Mouse (Mus musculus) intestine, postnatal 0 days (tissue): ENCODE results near the gene Ccdc159. TPM values are rescaled to one million over a fixed set of nuclear protein-coding genes. Genes with fewer than 3 reads are reported as not detected.

Experiments used
- ATAC-seq: fragments of 200-750 bp; cut with Nextera tagmentation; 2 replicates; pipeline ENCODE4 v1.8.0; 2017; ENCODE audit warnings: mild to moderate bottlenecking, moderate TSS enrichment, moderate library complexity
- H3K27ac ChIP-seq: fragments of 300-500 bp; sonication (generic); 2 replicates; pipeline ENCODE4 v1.5.1; 2014; ENCODE audit warnings: mild to moderate bottlenecking, low read depth, low read length, moderate library complexity
- H3K27me3 ChIP-seq: fragments of 300-500 bp; sonication (generic); replicated peaks from 2 replicates; pipeline ENCODE4 v1.6.1; 2014; ENCODE audit warnings: low read length, mixed read lengths; ENCODE audit not compliant: control insufficient read depth, insufficient read depth
- H3K36me3 ChIP-seq: fragments of 300-500 bp; sonication (generic); 2 replicates; pipeline ENCODE4 v1.6.1; 2014; ENCODE audit warnings: mild to moderate bottlenecking, moderate library complexity; ENCODE audit not compliant: control insufficient read depth, insufficient read depth
- H3K4me1 ChIP-seq: fragments of 300-500 bp; sonication (generic); replicated peaks from 2 replicates; pipeline ENCODE4 v1.6.1; 2014; ENCODE audit warnings: antibody characterized with exemption, low read length, mixed read lengths; ENCODE audit not compliant: control insufficient read depth, insufficient read depth
- H3K4me2 ChIP-seq: fragments of 300-500 bp; sonication (generic); replicated peaks from 2 replicates; pipeline ENCODE4 v1.6.1; 2014; ENCODE audit warnings: low read depth, mild to moderate bottlenecking, moderate library complexity
- H3K4me3 ChIP-seq: fragments of 300-500 bp; sonication (generic); 2 replicates; pipeline ENCODE4 v1.5.1; 2014; ENCODE audit warnings: low read depth, low read length
- H3K9ac ChIP-seq: fragments of 300-500 bp; sonication (generic); 2 replicates; pipeline ENCODE4 v1.6.1; 2014; ENCODE audit warnings: mild to moderate bottlenecking, low read depth, low read length
- H3K9me3 ChIP-seq: fragments of 300-500 bp; sonication (generic); 2 replicates; pipeline ENCODE4 v1.6.1; 2016; ENCODE audit warnings: mixed run types; ENCODE audit not compliant: control insufficient read depth
- CTCF ChIP-seq: sonication (generic); IDR thresholded peaks from 2 replicates; pipeline ENCODE4 v1.5.1; 2016; ENCODE audit warnings: low read depth, mild to moderate bottlenecking, control low read depth, antibody characterized with exemption, moderate library complexity
- WGBS: fragments of 180-500 bp; shearing (Covaris S2); extraction: QIAGEN DNeasy Blood & Tissue Kit; methylation state at CpG from one replicate; pipeline ENCODE4 v1.1.7; 2014; 5-methylcytosine and 5-hydroxymethylcytosine counted together
- polyA plus RNA-seq: library from polyadenylated mRNA; unstranded; fragments of >200 nt; fragmentation: Nextera tagmentation; extraction: Ambion mirVana; gene quantifications from 2 replicates; pipeline ENCODE4 v1.2.1, GENCODE M21; 2015

The Ccdc159 gene
- polyA plus RNA-seq, 1 experiment from 2014 or later = 0.63 TPM

- Histone ChIP-seq H3K9ac (no peak overlapping the region), H3K4me2 (no peak overlapping the region), H3K36me3 (no peaks in the 10 kb centered on the region; the same call in 1 of the 2 replicates), H3K9me3 (no peaks in the 10 kb centered on the region), H3K4me1 (peaks cover 5% of the 10 kb centered on the region; the same call in 1 of the 2 replicates), H3K27ac (no peak overlapping the region), H3K27me3 (no peaks in the 10 kb centered on the region), H3K4me3 (no peak overlapping the region)
- no peak for ATAC-seq
- TF ChIP-seq CTCF = no peak
- 48% methylated on average over 3 of the region's 3 CpGs for WGBS
These were observed 3.7 kb upstream of the Ccdc159 start for GRCm38 (mm10) chr9:21923490-21924098.

DNA sequence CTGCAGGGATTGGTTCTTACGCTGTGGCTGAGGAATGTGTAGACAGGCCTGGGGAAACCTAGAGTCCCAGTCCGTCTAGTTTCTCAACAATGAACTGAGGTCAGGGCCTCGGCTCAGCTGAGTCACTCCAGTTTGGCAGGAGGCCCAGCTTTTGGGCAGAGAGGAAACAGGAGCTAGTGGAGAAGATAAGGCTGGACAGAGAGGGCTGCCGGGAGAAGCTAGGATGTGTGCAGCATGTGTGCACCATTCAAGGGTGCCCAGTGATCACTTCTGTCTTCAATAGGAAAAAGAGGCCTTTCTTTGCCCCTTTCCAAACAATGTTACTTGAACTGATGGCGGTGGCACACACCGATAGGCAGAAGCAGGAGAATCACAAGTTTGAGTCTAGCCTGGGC is 3.2 kb upstream of the Ccdc159 start:
- TF ChIP-seq CTCF = no peak
- WGBS = 33% methylated on average over 6 of the region's 6 CpGs
- no peak overlapping the region for H3K27ac ChIP-seq
- no peaks in the 10 kb centered on the region for H3K27me3 ChIP-seq
- H3K9me3 ChIP-seq = no peaks in the 10 kb centered on the region
- H3K4me2 ChIP-seq = no peak overlapping the region
- peaks cover 5% of the 10 kb centered on the region; the same call in 1 of the 2 replicates for H3K4me1 ChIP-seq
- no peak overlapping the region for H3K9ac ChIP-seq
- H3K36me3 ChIP-seq = no peaks in the 10 kb centered on the region; the same call in 1 of the 2 replicates
- H3K4me3 ChIP-seq = no peak overlapping the region
- no peak for ATAC-seq

GRCm38 (mm10) chr9:21925034-21925433 is 2.2 kb upstream of the Ccdc159 start:
- Histone ChIP-seq H3K4me2 (no peak overlapping the region), H3K9ac (no peak overlapping the region), H3K4me3 (no peak overlapping the region), H3K4me1 (peaks cover 5% of the 10 kb centered on the region; the same call in 1 of the 2 replicates), H3K9me3 (no peaks in the 10 kb centered on the region), H3K36me3 (no peaks in the 10 kb centered on the region; the same call in 1 of the 2 replicates), H3K27ac (no peak overlapping the region), H3K27me3 (no peaks in the 10 kb centered on the region)
- WGBS = 94% methylated on average over 3 of the region's 3 CpGs
- no peak for TF ChIP-seq CTCF
- ATAC-seq = no peak

DNA sequence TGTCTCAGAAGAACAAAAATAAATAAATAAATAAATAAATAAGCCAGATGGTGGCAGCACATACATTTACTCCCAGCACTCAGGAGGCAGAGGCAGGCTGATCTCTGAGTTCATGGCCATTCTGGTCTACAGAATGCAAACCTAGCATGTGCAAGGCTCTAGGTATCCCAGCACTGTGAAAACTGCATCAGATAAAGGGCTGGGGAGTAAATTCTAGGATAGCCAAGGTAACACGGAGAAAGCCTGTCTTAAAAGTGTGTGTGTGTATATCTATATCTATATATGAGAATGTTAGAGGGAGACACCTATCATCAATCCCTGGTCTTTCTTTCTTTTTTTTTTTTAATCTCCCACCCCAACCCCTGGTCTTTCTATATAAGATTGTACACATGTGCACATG is 1.8 kb upstream of the Ccdc159 start:
- no peak overlapping the region for H3K4me2 ChIP-seq
- no peak overlapping the region for H3K4me3 ChIP-seq
- no peaks in the 10 kb centered on the region for H3K9me3 ChIP-seq
- no peak for TF ChIP-seq CTCF
- H3K9ac ChIP-seq = no peak overlapping the region
- H3K27me3 ChIP-seq = no peaks in the 10 kb centered on the region
- ATAC-seq = no peak
- 97% methylated on average over 1 of the region's 1 CpGs for WGBS
- peaks cover 5% of the 10 kb centered on the region; the same call in 1 of the 2 replicates for H3K4me1 ChIP-seq
- H3K27ac ChIP-seq = no peak overlapping the region
- H3K36me3 ChIP-seq = no peaks in the 10 kb centered on the region; the same call in 1 of the 2 replicates

DNA sequence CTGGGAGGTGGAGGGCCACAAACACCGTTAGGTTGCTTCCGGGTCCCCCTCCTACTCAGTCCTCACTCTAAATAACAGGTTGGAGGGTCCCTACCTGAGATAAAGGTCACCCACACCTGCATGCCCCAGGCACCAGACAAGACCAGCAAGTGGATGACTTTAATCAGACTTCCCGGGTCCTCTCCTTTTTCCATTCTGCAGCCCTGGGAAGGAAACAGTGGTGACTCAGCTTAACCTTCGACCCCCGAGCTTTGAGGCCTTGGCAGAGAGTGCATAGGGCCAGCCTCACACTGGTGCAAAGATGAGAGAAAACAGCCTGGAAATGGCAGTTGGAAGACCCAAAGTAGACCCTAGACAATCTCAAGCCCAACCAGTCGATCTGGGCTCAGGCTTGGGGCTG is 1.1 kb upstream of the Ccdc159 start:
- peak overlapping the region; percentile 70 for H3K4me2 ChIP-seq
- H3K27ac ChIP-seq = no peak overlapping the region; the same call in 1 of the 2 replicates
- H3K4me3 ChIP-seq = peak overlapping the region; percentile 54; the same call in 1 of the 2 replicates
- H3K27me3 ChIP-seq = no peaks in the 10 kb centered on the region
- no peak for TF ChIP-seq CTCF
- no peak overlapping the region for H3K9ac ChIP-seq
- 50% methylated on average over 6 of the region's 6 CpGs for WGBS
- H3K4me1 ChIP-seq = peaks cover 5% of the 10 kb centered on the region; the same call in 1 of the 2 replicates
- H3K9me3 ChIP-seq = no peaks in the 10 kb centered on the region
- no peak for ATAC-seq
- H3K36me3 ChIP-seq = no peaks in the 10 kb centered on the region; the same call in 1 of the 2 replicates

DNA sequence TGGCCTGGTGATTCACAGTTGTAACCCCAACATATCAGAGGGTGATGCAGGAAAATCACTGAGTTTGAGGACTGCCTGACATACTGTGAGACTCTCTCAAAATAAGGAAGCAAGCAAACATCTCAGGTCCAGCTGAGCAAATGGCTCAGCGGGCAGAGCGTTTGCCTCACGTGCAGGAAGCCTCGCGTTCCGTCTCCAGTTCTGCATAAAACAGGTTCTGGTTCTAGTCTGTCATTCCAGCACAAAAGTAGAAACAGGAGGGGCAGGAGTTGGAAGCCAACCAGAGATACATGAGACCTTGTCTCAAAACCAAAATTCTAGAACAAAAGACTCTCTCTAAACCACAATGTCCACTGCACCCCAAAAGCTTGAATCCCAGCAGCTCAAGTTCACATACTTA is 487 bp upstream of the Ccdc159 start:
- H3K9me3 ChIP-seq = no peaks in the 10 kb centered on the region
- WGBS = 2% methylated on average over 6 of the region's 6 CpGs
- ATAC-seq = no peak
- H3K4me1 ChIP-seq = peaks cover 5% of the 10 kb centered on the region; the same call in 1 of the 2 replicates
- peak overlapping the region; percentile 50 for H3K9ac ChIP-seq
- H3K27ac ChIP-seq = peak overlapping the region; percentile 29; the same call in 1 of the 2 replicates
- peak overlapping the region; percentile 54 for H3K4me3 ChIP-seq
- H3K36me3 ChIP-seq = no peaks in the 10 kb centered on the region; the same call in 1 of the 2 replicates
- no peaks in the 10 kb centered on the region for H3K27me3 ChIP-seq
- peak overlapping the region; percentile 70 for H3K4me2 ChIP-seq
- no peak for TF ChIP-seq CTCF
